Comparison of ENCODE assay signal across 10 mouse cellular contexts in the genomic region with DNA sequence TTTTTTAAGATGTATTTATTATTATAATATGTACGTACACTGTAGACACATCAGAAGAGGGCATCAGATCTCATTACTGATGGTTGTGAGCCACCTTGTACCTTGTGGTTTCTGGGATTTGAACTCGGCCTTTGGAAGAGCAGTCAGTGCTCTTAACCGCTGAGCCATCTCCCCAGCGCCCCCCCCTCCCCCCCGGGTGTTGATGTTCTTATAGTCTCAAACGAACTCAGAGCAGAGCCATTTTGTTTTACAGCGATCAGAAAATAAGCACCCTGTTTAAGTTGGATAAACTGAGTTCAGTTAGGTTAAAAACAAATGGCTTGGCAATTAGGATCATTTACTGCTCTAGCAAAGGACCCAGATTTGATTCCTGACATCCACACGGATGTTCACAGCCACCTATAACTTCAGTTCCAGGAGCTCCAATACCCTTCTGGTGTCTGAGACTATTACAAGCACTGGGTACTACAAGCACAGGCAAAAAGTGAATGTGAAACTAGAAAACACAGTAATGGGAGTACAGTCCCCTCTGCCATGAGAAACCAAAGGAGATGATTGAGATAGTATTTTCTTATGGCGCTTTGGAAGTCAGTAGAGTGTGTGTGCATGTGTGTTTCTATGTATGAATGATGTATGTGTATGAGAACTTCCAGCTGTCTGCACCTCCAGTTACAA. TPM values are rescaled to one million over a fixed set of nuclear protein-coding genes. Genes with fewer than 3 reads are reported as not detected.
DNase-seq lines count a peak whose midpoint lies in the region; ATAC-seq and TF ChIP-seq lines count a peak whose summit lies in the region.
"Had no signal": no experiment of that assay in that cellular context is flagged by ENCODE, and none has a peak within 500 bp of the region (broad histone marks: within the 10 kb centered on the region; RNA-seq: fewer than 3 reads in every experiment).

No protein-coding gene starts in this region.

- peaks cover 23% of the 10 kb centered on the region for H3K36me3 ChIP-seq in E14TG2a.4 (ENCODE audit: insufficient read depth, low read length)
- H3K36me3 ChIP-seq in forebrain, postnatal 0 days (ENCODE audit: insufficient read depth), result peaks cover 8% of the 10 kb centered on the region
- H3K36me3 ChIP-seq in liver, postnatal 0 days (replicated peaks; ENCODE audit: insufficient read depth, low read length), result peaks cover 12% of the 10 kb centered on the region

- H3K9me3 ChIP-seq in E14TG2a.4 (ENCODE audit: low read length), result no peaks in the 10 kb centered on the region
- H3K9me3 ChIP-seq in forebrain, postnatal 0 days (ENCODE audit: low read length), result no peaks in the 10 kb centered on the region
- no peaks in the 10 kb centered on the region for H3K9me3 ChIP-seq in liver, postnatal 0 days (ENCODE audit: low read length)

- H3K4me1 ChIP-seq in E14TG2a.4 (replicated peaks; ENCODE audit: low read depth, low read length), result peaks cover 36% of the 10 kb centered on the region
- H3K4me1 ChIP-seq in forebrain, postnatal 0 days (ENCODE audit: insufficient read depth), result peaks cover 10% of the 10 kb centered on the region
- peaks cover 24% of the 10 kb centered on the region for H3K4me1 ChIP-seq in liver, postnatal 0 days (ENCODE audit: insufficient read depth)
- peaks cover 5% of the 10 kb centered on the region for H3K4me1 ChIP-seq in cerebellum, adult 2 months (ENCODE audit: control insufficient read depth, insufficient read depth, low read length)

- H3K27me3 ChIP-seq in E14TG2a.4 (ENCODE audit: insufficient read depth, low read length), result no peaks in the 10 kb centered on the region
- H3K27me3 ChIP-seq in forebrain, postnatal 0 days (ENCODE audit: insufficient read depth, low read length), result no peaks in the 10 kb centered on the region
- no peaks in the 10 kb centered on the region for H3K27me3 ChIP-seq in liver, postnatal 0 days (ENCODE audit: insufficient read depth, low read length)
- no peaks in the 10 kb centered on the region for H3K27me3 ChIP-seq in cerebellum, adult 2 months (ENCODE audit: control insufficient read depth, insufficient read depth, low read length)

- H3K4me3 ChIP-seq in E14TG2a.4 (replicated peaks; ENCODE audit: low read length), result peak overlapping the region; percentile 91
- H3K4me3 ChIP-seq in forebrain, postnatal 0 days (ENCODE audit: low read depth, low read length), result peak overlapping the region; percentile 85; the same call in 1 of the 2 replicates
- H3K4me3 ChIP-seq in liver, postnatal 0 days (ENCODE audit: low read depth, low read length), result peak overlapping the region; percentile 86
- H3K4me3 ChIP-seq in cerebellum, adult 2 months (replicated peaks; ENCODE audit: insufficient read depth, low read depth, low read length), result no peak overlapping the region

- no peak for TF ChIP-seq EP300 in liver, postnatal 0 days (IDR thresholded peaks at IDR 0.05; ENCODE audit: low read depth)

- DNase-seq in heart, adult 11 months, result peak; percentile 70
- DNase-seq in heart, adult 8-10 months (ENCODE audit: low spot score), result no peak
- DNase-seq in forebrain, postnatal 0 days, result no peak
- no peak for DNase-seq in liver, postnatal 0 days
- DNase-seq in ovary, postnatal 10 days (ENCODE audit: low spot score), result no peak
- DNase-seq in spleen, adult 18-20 months, result no peak
- DNase-seq in cerebellum, adult 2 months, result no peak

- no peak overlapping the region for H3K27ac ChIP-seq in forebrain, postnatal 0 days (ENCODE audit: low read depth, low read length)
- peak overlapping the region; percentile 96; the same call in 1 of the 2 replicates for H3K27ac ChIP-seq in liver, postnatal 0 days (ENCODE audit: low read depth)
- no peak overlapping the region for H3K27ac ChIP-seq in cerebellum, adult 2 months (ENCODE audit: insufficient read depth, low read length)

- TF ChIP-seq POLR2A in cerebellum, adult 2 months (IDR thresholded peaks at IDR 0.05; ENCODE audit: borderline replicate concordance, insufficient read depth, low read length), result no peak

- no peak overlapping the region for H3K9ac ChIP-seq in forebrain, postnatal 0 days
- H3K9ac ChIP-seq in liver, postnatal 0 days (replicated peaks), result peak overlapping the region; percentile 89

- no peak for ATAC-seq in forebrain, postnatal 0 days
- no peak for ATAC-seq in liver, postnatal 0 days

- no peak for TF ChIP-seq CTCF in E14TG2a.4 (conservative IDR thresholded peaks at IDR 0.05; ENCODE audit: low read length)
- TF ChIP-seq CTCF in forebrain, postnatal 0 days (IDR thresholded peaks at IDR 0.05; ENCODE audit: low read depth), result no peak
- TF ChIP-seq CTCF in liver, postnatal 0 days (IDR thresholded peaks at IDR 0.05; ENCODE audit: low read depth), result no peak
- TF ChIP-seq CTCF in cerebellum, adult 2 months (IDR thresholded peaks at IDR 0.05; ENCODE audit: borderline replicate concordance, insufficient read depth, low read depth, low read length), result no peak

- peak overlapping the region; percentile 67 for H3K4me2 ChIP-seq in forebrain, postnatal 0 days (ENCODE audit: low read depth)
- peak overlapping the region; percentile 81 for H3K4me2 ChIP-seq in liver, postnatal 0 days (ENCODE audit: low read depth, low read length)

- 57% methylated on average over 9 of the region's 9 CpGs for WGBS in forebrain, postnatal 0 days
- WGBS in liver, postnatal 0 days (ENCODE audit: insufficient replicate concordance), result 50% methylated on average over 9 of the region's 9 CpGs
- WGBS in cerebellum, adult 2 months, result 46% methylated on average over 9 of the region's 9 CpGs

RNA-seq across cellular contexts. Expression of a gene that starts 1.2 kb away (rescaled TPM):
- total RNA-seq in heart, adult 8-10 months (2022), result 10 to 100 TPM; 14.7 to 19.6 (median 17.5) TPM
- total RNA-seq in forebrain, postnatal 0 days (2014; rRNA removed), result 24.8 and 28.1 TPM in 2 replicates
- 19.4 and 21.3 TPM in 2 replicates for polyA plus RNA-seq in forebrain, postnatal 0 days (2015; fragmentation: Nextera tagmentation; extraction: Ambion mirVana)
- 7.2 and 8.3 TPM in 2 replicates for polyA plus RNA-seq in liver, postnatal 0 days (2015; fragmentation: Nextera tagmentation; extraction: Ambion mirVana)
- 32.1 and 34.3 TPM in 2 replicates for polyA plus RNA-seq in cerebellum, adult 2 months (2012; rRNA removed)

RNA-seq across cellular contexts. Expression of a gene that starts 49.3 kb away (rescaled TPM):
- not detected for total RNA-seq in heart, adult 8-10 months (2022)
- total RNA-seq in forebrain, postnatal 0 days (2014; rRNA removed), result 5.8 and 7.6 TPM in 2 replicates
- polyA plus RNA-seq in forebrain, postnatal 0 days (2015; fragmentation: Nextera tagmentation; extraction: Ambion mirVana), result 0.86 and 1.2 TPM in 2 replicates
- polyA plus RNA-seq in liver, postnatal 0 days (2015; fragmentation: Nextera tagmentation; extraction: Ambion mirVana), result not detected in 2 replicates
- 3.6 TPM in 2 replicates for polyA plus RNA-seq in cerebellum, adult 2 months (2012; rRNA removed)
- total RNA-seq: common myeloid progenitor, adult 5-6 weeks had no signal
- polyA plus RNA-seq: thymus, postnatal 0 days had no signal
